Mouse (Mus musculus): ENCODE measurements around the gene Krt83. TPM values are rescaled to one million over a fixed set of nuclear protein-coding genes. Genes with fewer than 3 reads are reported as not detected.
A peak's percentile ranks its signal among the peaks of the same experiment; 100 is the strongest.

Gene Krt83
- polyA plus RNA-seq, 1 experiment from 2014 or later, result not detected

GRCm38 (mm10) chr15:101483646-101484045, 7.7 kb downstream of the Krt83 start:
- H3K27ac ChIP-seq (ENCODE audit: low read length), result no peak overlapping the region
- no peaks in the 10 kb centered on the region for H3K36me3 ChIP-seq (ENCODE audit: control insufficient read depth, insufficient read depth, low read length)
- peaks cover 3% of the 10 kb centered on the region; the same call in 1 of the 2 replicates for H3K4me1 ChIP-seq (ENCODE audit: control insufficient read depth, insufficient read depth, low read length)
- WGBS, result 78% methylated on average over 1 of the region's 1 CpGs
- H3K9ac ChIP-seq (ENCODE audit: low read length), result no peak overlapping the region
- 0 out of 2 replicates have a peak, but pooled peaks cover 3% of the 10 kb centered on the region for H3K27me3 ChIP-seq (ENCODE audit: control insufficient read depth, insufficient read depth, low read length)
- H3K4me3 ChIP-seq (replicated peaks; ENCODE audit: low read length), result no peak overlapping the region
- H3K4me2 ChIP-seq (ENCODE audit: low read depth, low read length), result no peak overlapping the region
- ATAC-seq (ENCODE audit: insufficient read depth, low FRiP score), result no peak
- no peaks in the 10 kb centered on the region for H3K9me3 ChIP-seq (replicated peaks; ENCODE audit: control insufficient read depth, low read length)

- Histone ChIP-seq H3K36me3 (ENCODE audit: control insufficient read depth, insufficient read depth, low read length) (no peaks in the 10 kb centered on the region), H3K4me3 (replicated peaks; ENCODE audit: low read length) (no peak overlapping the region), H3K9ac (ENCODE audit: low read length) (no peak overlapping the region), H3K9me3 (replicated peaks; ENCODE audit: control insufficient read depth, low read length) (no peaks in the 10 kb centered on the region), H3K27ac (ENCODE audit: low read length) (no peak overlapping the region), H3K4me1 (ENCODE audit: control insufficient read depth, insufficient read depth, low read length) (peaks cover 3% of the 10 kb centered on the region; the same call in 1 of the 2 replicates), H3K27me3 (ENCODE audit: control insufficient read depth, insufficient read depth, low read length) (0 out of 2 replicates have a peak, but pooled peaks cover 4% of the 10 kb centered on the region), H3K4me2 (ENCODE audit: low read depth, low read length) (no peak overlapping the region)
- no peak for ATAC-seq (ENCODE audit: insufficient read depth, low FRiP score)
- 31% methylated on average over 4 of the region's 4 CpGs for WGBS
These were observed 9.3 kb downstream of the Krt83 start for GRCm38 (mm10) chr15:101482056-101482455.

GRCm38 (mm10) chr15:101479666-101480060, 11.6 kb downstream of the Krt83 start:
- no peaks in the 10 kb centered on the region for H3K9me3 ChIP-seq (replicated peaks; ENCODE audit: control insufficient read depth, low read length)
- H3K4me1 ChIP-seq (ENCODE audit: control insufficient read depth, insufficient read depth, low read length), result peaks cover 3% of the 10 kb centered on the region; the same call in 1 of the 2 replicates
- no peaks in the 10 kb centered on the region for H3K36me3 ChIP-seq (ENCODE audit: control insufficient read depth, insufficient read depth, low read length)
- WGBS, result 29% methylated on average over 11 of the region's 11 CpGs
- 0 out of 2 replicates have a peak overlapping the region, but pooled peaks have one; percentile 42 for H3K9ac ChIP-seq (ENCODE audit: low read length)
- H3K27ac ChIP-seq (ENCODE audit: low read length), result no peak overlapping the region
- ATAC-seq (ENCODE audit: insufficient read depth, low FRiP score), result no peak
- H3K4me2 ChIP-seq (ENCODE audit: low read depth, low read length), result peak overlapping the region; percentile 57
- H3K4me3 ChIP-seq (replicated peaks; ENCODE audit: low read length), result peak overlapping the region; percentile 38
- 0 out of 2 replicates have a peak, but pooled peaks cover 4% of the 10 kb centered on the region for H3K27me3 ChIP-seq (ENCODE audit: control insufficient read depth, insufficient read depth, low read length)

- ATAC-seq (ENCODE audit: insufficient read depth, low FRiP score), result peak; percentile 49; the same call in 1 of the 2 replicates
- Histone ChIP-seq H3K9ac (ENCODE audit: low read length) (peak overlapping the region; percentile 42; the same call in 1 of the 2 replicates), H3K4me1 (ENCODE audit: control insufficient read depth, insufficient read depth, low read length) (peaks cover 3% of the 10 kb centered on the region; the same call in 1 of the 2 replicates), H3K27ac (ENCODE audit: low read length) (no peak overlapping the region), H3K4me2 (ENCODE audit: low read depth, low read length) (peak overlapping the region; percentile 57), H3K9me3 (replicated peaks; ENCODE audit: control insufficient read depth, low read length) (no peaks in the 10 kb centered on the region), H3K4me3 (replicated peaks; ENCODE audit: low read length) (peak overlapping the region; percentile 38), H3K27me3 (ENCODE audit: control insufficient read depth, insufficient read depth, low read length) (0 out of 2 replicates have a peak, but pooled peaks cover 4% of the 10 kb centered on the region), H3K36me3 (ENCODE audit: control insufficient read depth, insufficient read depth, low read length) (no peaks in the 10 kb centered on the region)
- 7% methylated on average over 31 of the region's 31 CpGs for WGBS
These were observed 12.2 kb downstream of the Krt83 start for GRCm38 (mm10) chr15:101479007-101479665.

GRCm38 (mm10) chr15:101472952-101473528, 18.3 kb downstream of the Krt83 start, which contains the start of gene Krt86:
Gene Krt86 (plus strand): TSS chr15:101473478.
- WGBS, result 25% methylated on average over 10 of the region's 10 CpGs

GRCm38 (mm10) chr15:101469093-101469492, 22.2 kb downstream of the Krt83 start:
- WGBS, result 81% methylated on average over 4 of the region's 4 CpGs
- no peaks in the 10 kb centered on the region for H3K4me1 ChIP-seq (ENCODE audit: control insufficient read depth, insufficient read depth, low read length)
- no peak for ATAC-seq (ENCODE audit: insufficient read depth, low FRiP score)

More at GRCm38 (mm10) chr15:101472952-101473528, 18.3 kb downstream of the Krt83 start, which contains the start of gene Krt86:
- ATAC-seq (ENCODE audit: insufficient read depth, low FRiP score), result no peak
- no peaks in the 10 kb centered on the region for H3K4me1 ChIP-seq (ENCODE audit: control insufficient read depth, insufficient read depth, low read length)
- no peak within 1 kb of the TSS for H3K9ac ChIP-seq (ENCODE audit: low read length)
- H3K27me3 ChIP-seq (ENCODE audit: control insufficient read depth, insufficient read depth, low read length), result no peaks in the 10 kb centered on the region
- H3K4me2 ChIP-seq (ENCODE audit: low read depth, low read length), result no peak within 1 kb of the TSS
- H3K27ac ChIP-seq (ENCODE audit: low read length), result no peak within 1 kb of the TSS
- no peaks in the 10 kb centered on the region for H3K9me3 ChIP-seq (replicated peaks; ENCODE audit: control insufficient read depth, low read length)
- H3K36me3 ChIP-seq (ENCODE audit: control insufficient read depth, insufficient read depth, low read length), result no peaks in the 10 kb centered on the region
- no peak within 1 kb of the TSS for H3K4me3 ChIP-seq (replicated peaks; ENCODE audit: low read length)

GRCm38 (mm10) chr15:101463651-101464050, 27.7 kb downstream of the Krt83 start, which contains the start of gene Krt81:
Gene Krt81 (minus strand): TSS chr15:101463751.
- Histone ChIP-seq H3K27ac (ENCODE audit: low read length) (no peak within 1 kb of the TSS), H3K9ac (ENCODE audit: low read length) (no peak within 1 kb of the TSS), H3K36me3 (ENCODE audit: control insufficient read depth, insufficient read depth, low read length) (no peaks in the 10 kb centered on the region), H3K9me3 (replicated peaks; ENCODE audit: control insufficient read depth, low read length) (no peaks in the 10 kb centered on the region), H3K4me2 (ENCODE audit: low read depth, low read length) (no peak within 1 kb of the TSS), H3K27me3 (ENCODE audit: control insufficient read depth, insufficient read depth, low read length) (no peaks in the 10 kb centered on the region), H3K4me3 (replicated peaks; ENCODE audit: low read length) (no peak within 1 kb of the TSS), H3K4me1 (ENCODE audit: control insufficient read depth, insufficient read depth, low read length) (no peaks in the 10 kb centered on the region)
- no peak for ATAC-seq (ENCODE audit: insufficient read depth, low FRiP score)
- 78% methylated on average over 13 of the region's 13 CpGs for WGBS

More at GRCm38 (mm10) chr15:101469093-101469492, 22.2 kb downstream of the Krt83 start:
- Histone ChIP-seq H3K9ac (ENCODE audit: low read length) (no peak overlapping the region), H3K4me3 (replicated peaks; ENCODE audit: low read length) (no peak overlapping the region), H3K27me3 (ENCODE audit: control insufficient read depth, insufficient read depth, low read length) (no peaks in the 10 kb centered on the region), H3K27ac (ENCODE audit: low read length) (no peak overlapping the region), H3K36me3 (ENCODE audit: control insufficient read depth, insufficient read depth, low read length) (no peaks in the 10 kb centered on the region), H3K9me3 (replicated peaks; ENCODE audit: control insufficient read depth, low read length) (no peaks in the 10 kb centered on the region), H3K4me2 (ENCODE audit: low read depth, low read length) (no peak overlapping the region)

- no peaks in the 10 kb centered on the region for H3K4me1 ChIP-seq (ENCODE audit: control insufficient read depth, insufficient read depth, low read length)
- 0 out of 2 replicates have a peak, but pooled peaks cover 2% of the 10 kb centered on the region for H3K9me3 ChIP-seq (replicated peaks; ENCODE audit: control insufficient read depth, low read length)
- H3K36me3 ChIP-seq (ENCODE audit: control insufficient read depth, insufficient read depth, low read length), result no peaks in the 10 kb centered on the region
- WGBS, result 78% methylated on average over 14 of the region's 14 CpGs
- H3K4me2 ChIP-seq (ENCODE audit: low read depth, low read length), result no peak overlapping the region
- H3K9ac ChIP-seq (ENCODE audit: low read length), result no peak overlapping the region
- H3K27me3 ChIP-seq (ENCODE audit: control insufficient read depth, insufficient read depth, low read length), result no peaks in the 10 kb centered on the region
- no peak for ATAC-seq (ENCODE audit: insufficient read depth, low FRiP score)
- H3K27ac ChIP-seq (ENCODE audit: low read length), result no peak overlapping the region
- H3K4me3 ChIP-seq (replicated peaks; ENCODE audit: low read length), result no peak overlapping the region
These were observed 32.0 kb downstream of the Krt83 start for GRCm38 (mm10) chr15:101459283-101459682.

GRCm38 (mm10) chr15:101458361-101458930, 32.9 kb downstream of the Krt83 start:
- Histone ChIP-seq H3K36me3 (ENCODE audit: control insufficient read depth, insufficient read depth, low read length) (no peaks in the 10 kb centered on the region), H3K4me1 (ENCODE audit: control insufficient read depth, insufficient read depth, low read length) (no peaks in the 10 kb centered on the region), H3K9ac (ENCODE audit: low read length) (no peak overlapping the region), H3K27ac (ENCODE audit: low read length) (no peak overlapping the region), H3K9me3 (replicated peaks; ENCODE audit: control insufficient read depth, low read length) (0 out of 2 replicates have a peak, but pooled peaks cover 2% of the 10 kb centered on the region), H3K4me3 (replicated peaks; ENCODE audit: low read length) (no peak overlapping the region), H3K4me2 (ENCODE audit: low read depth, low read length) (no peak overlapping the region), H3K27me3 (ENCODE audit: control insufficient read depth, insufficient read depth, low read length) (no peaks in the 10 kb centered on the region)
- no peak for ATAC-seq (ENCODE audit: insufficient read depth, low FRiP score)
- 50% methylated on average over 16 of the region's 16 CpGs for whole genome bisulfite sequencing
